Mouse (Mus musculus) midbrain, embryonic 12.5 days (tissue): ENCODE measurements around the gene Olfr824. TPM values are rescaled to one million over a fixed set of nuclear protein-coding genes. Genes with fewer than 3 reads are reported as not detected.
"Not testable (repeated sequence)": the region's sequence is repeated elsewhere in the genome, so short reads cannot be mapped to it uniquely, and the experiment has no call there.

ENCODE experiments used
- ATAC-seq: fragments of 200-750 bp; cut with Nextera tagmentation; 2 replicates; pipeline ENCODE4 v1.8.0; 2017; ENCODE audit warnings: low read depth, moderate TSS enrichment, moderate library complexity; ENCODE audit not compliant: low FRiP score
- H3K27ac ChIP-seq: fragments of 300-500 bp; sonication (generic); replicated peaks from 2 replicates; pipeline ENCODE4 v1.5.1; 2016; ENCODE audit warnings: mild to moderate bottlenecking
- H3K27me3 ChIP-seq: fragments of 300-500 bp; sonication (generic); 2 replicates; pipeline ENCODE4 v1.6.1; 2016; ENCODE audit warnings: mild to moderate bottlenecking
- H3K36me3 ChIP-seq: fragments of 300-500 bp; sonication (generic); 2 replicates; pipeline ENCODE4 v1.6.1; 2016
- H3K4me1 ChIP-seq: fragments of 300-500 bp; sonication (generic); 2 replicates; pipeline ENCODE4 v1.6.1; 2016
- H3K4me2 ChIP-seq: fragments of 300-500 bp; sonication (generic); replicated peaks from 2 replicates; pipeline ENCODE4 v1.6.1; 2016; ENCODE audit warnings: mild to moderate bottlenecking, moderate library complexity
- H3K4me3 ChIP-seq: fragments of 300-500 bp; sonication (generic); 2 replicates; pipeline ENCODE4 v1.5.1; 2016; ENCODE audit warnings: mild to moderate bottlenecking
- H3K9ac ChIP-seq: fragments of 300-500 bp; sonication (generic); replicated peaks from 2 replicates; pipeline ENCODE4 v1.6.1; 2016; ENCODE audit warnings: mild to moderate bottlenecking, moderate library complexity
- H3K9me3 ChIP-seq: fragments of 300-500 bp; sonication (generic); 2 replicates; pipeline ENCODE4 v1.6.1; 2016; ENCODE audit warnings: mild to moderate bottlenecking
- WGBS: fragments of 180-500 bp; shearing (Covaris S2); methylation state at CpG from one replicate; pipeline ENCODE4 v1.1.7; 2016; 5-methylcytosine and 5-hydroxymethylcytosine counted together
- polyA plus RNA-seq: library from polyadenylated mRNA; unstranded; fragments of >200 nt; fragmentation: Nextera tagmentation; extraction: Ambion mirVana; gene quantifications from 2 replicates; pipeline ENCODE4 v1.2.1, GENCODE M21; 2016

Olfr824 gene
- polyA plus RNA-seq, result not detected in 2 replicates

GRCm38 (mm10) chr10:130129900-130130299 is at the start of gene Olfr824:
Olfr824 (minus strand) TSS chr10:130130000.
- H3K36me3 ChIP-seq, ATAC-seq, H3K9ac ChIP-seq: not testable (repeated sequence)

GRCm38 (mm10) chr10:130166666-130167065 is 36.9 kb upstream of the Olfr824 start, which contains the start of gene Olfr825:
Olfr825 (minus strand) TSS chr10:130166766.
- no peak for ATAC-seq
- Histone ChIP-seq H3K9ac (no peak within 1 kb of the TSS), H3K4me2 (no peak within 1 kb of the TSS), H3K36me3 (no peaks in the 10 kb centered on the region), H3K4me3 (no peak within 1 kb of the TSS), H3K9me3 (no peaks in the 10 kb centered on the region), H3K27ac (no peak within 1 kb of the TSS), H3K4me1 (no peaks in the 10 kb centered on the region), H3K27me3 (no peaks in the 10 kb centered on the region)

More at GRCm38 (mm10) chr10:130129900-130130299, at the start of gene Olfr824:
- H3K4me2 ChIP-seq, H3K27me3 ChIP-seq, H3K9me3 ChIP-seq, H3K27ac ChIP-seq, H3K4me3 ChIP-seq, H3K4me1 ChIP-seq: not testable (repeated sequence)

- H3K27ac ChIP-seq, result no peak overlapping the region
- H3K4me3 ChIP-seq, result no peak overlapping the region
- H3K9ac ChIP-seq, result no peak overlapping the region
- no peaks in the 10 kb centered on the region for H3K36me3 ChIP-seq
- H3K27me3 ChIP-seq, result no peaks in the 10 kb centered on the region
- no peak for ATAC-seq
- no peaks in the 10 kb centered on the region for H3K9me3 ChIP-seq
- H3K4me2 ChIP-seq, result no peak overlapping the region
- no peaks in the 10 kb centered on the region for H3K4me1 ChIP-seq
Measured at GRCm38 (mm10) chr10:130165196-130165595, 35.4 kb upstream of the Olfr824 start.

- H3K4me2 ChIP-seq, result no peak overlapping the region
- H3K4me3 ChIP-seq, result no peak overlapping the region
- H3K27me3 ChIP-seq, result no peaks in the 10 kb centered on the region
- H3K36me3 ChIP-seq, result no peaks in the 10 kb centered on the region
- no peak overlapping the region for H3K9ac ChIP-seq
- H3K27ac ChIP-seq, result no peak overlapping the region
- no peak for ATAC-seq
- H3K9me3 ChIP-seq, result no peaks in the 10 kb centered on the region
- H3K4me1 ChIP-seq, result no peaks in the 10 kb centered on the region
- WGBS, result 85% methylated on average over 5 of the region's 5 CpGs
Measured at GRCm38 (mm10) chr10:130144121-130144520, 14.3 kb upstream of the Olfr824 start.

GRCm38 (mm10) chr10:130142481-130142880 is 12.7 kb upstream of the Olfr824 start:
- not testable (repeated sequence) for H3K4me1 ChIP-seq, H3K27me3 ChIP-seq, H3K9me3 ChIP-seq, H3K9ac ChIP-seq, H3K4me2 ChIP-seq, H3K4me3 ChIP-seq, ATAC-seq, H3K27ac ChIP-seq, H3K36me3 ChIP-seq
- WGBS, result 80% methylated on average over 5 of the region's 5 CpGs

- Histone ChIP-seq H3K27me3 (no peaks in the 10 kb centered on the region), H3K4me1 (no peaks in the 10 kb centered on the region), H3K27ac (no peak overlapping the region), H3K9me3 (no peaks in the 10 kb centered on the region), H3K4me2 (no peak overlapping the region), H3K9ac (no peak overlapping the region), H3K4me3 (no peak overlapping the region), H3K36me3 (no peaks in the 10 kb centered on the region)
- ATAC-seq, result no peak
Measured at GRCm38 (mm10) chr10:130134811-130135210, 5.0 kb upstream of the Olfr824 start.

- 45% methylated on average over 3 of the region's 3 CpGs for WGBS
- not testable (repeated sequence) for H3K36me3 ChIP-seq, ATAC-seq, H3K27ac ChIP-seq, H3K27me3 ChIP-seq, H3K4me1 ChIP-seq, H3K4me3 ChIP-seq, H3K9me3 ChIP-seq, H3K4me2 ChIP-seq, H3K9ac ChIP-seq
Measured at GRCm38 (mm10) chr10:130116045-130116444, 13.8 kb downstream of the Olfr824 start.

- not testable (repeated sequence) for H3K36me3 ChIP-seq, H3K4me1 ChIP-seq
- 89% methylated on average over 1 of the region's 1 CpGs for WGBS
Measured at GRCm38 (mm10) chr10:130115283-130115682, 14.5 kb downstream of the Olfr824 start, which contains the start of gene Olfr823. Olfr823 (minus strand) TSS chr10:130115383.

GRCm38 (mm10) chr10:130096104-130096503 is 33.7 kb downstream of the Olfr824 start:
- H3K9me3 ChIP-seq, result no peaks in the 10 kb centered on the region
- no peaks in the 10 kb centered on the region for H3K4me1 ChIP-seq
- H3K9ac ChIP-seq, result no peak overlapping the region
- no peak overlapping the region for H3K4me3 ChIP-seq
- ATAC-seq, result no peak
- no peaks in the 10 kb centered on the region for H3K27me3 ChIP-seq
- H3K4me2 ChIP-seq, result no peak overlapping the region
- H3K36me3 ChIP-seq, result no peaks in the 10 kb centered on the region
- H3K27ac ChIP-seq, result no peak overlapping the region

More at GRCm38 (mm10) chr10:130115283-130115682, 14.5 kb downstream of the Olfr824 start, which contains the start of gene Olfr823:
- not testable (repeated sequence) for H3K4me2 ChIP-seq, H3K27me3 ChIP-seq, H3K9ac ChIP-seq, H3K4me3 ChIP-seq, H3K27ac ChIP-seq, H3K9me3 ChIP-seq, ATAC-seq

- no peaks in the 10 kb centered on the region for H3K4me1 ChIP-seq
- no peak overlapping the region for H3K27ac ChIP-seq
- 27% methylated on average over 5 of the region's 5 CpGs for WGBS
- no peaks in the 10 kb centered on the region for H3K9me3 ChIP-seq
- peak; percentile 66 for ATAC-seq
- no peak overlapping the region for H3K9ac ChIP-seq
- H3K27me3 ChIP-seq, result no peaks in the 10 kb centered on the region
- H3K4me3 ChIP-seq, result no peak overlapping the region
- H3K36me3 ChIP-seq, result no peaks in the 10 kb centered on the region
- no peak overlapping the region for H3K4me2 ChIP-seq
Measured at GRCm38 (mm10) chr10:130092838-130093440, 36.9 kb downstream of the Olfr824 start.

Other genes with a start within 250 kb of the Olfr824 start
- gene Olfr815, start 224.1 kb downstream of the Olfr824 start, polyA plus RNA-seq, result not detected in 2 replicates
- gene Olfr816, start 214.4 kb downstream of the Olfr824 start, polyA plus RNA-seq, result not detected in 2 replicates
- gene Olfr818, start 180.9 kb downstream of the Olfr824 start, polyA plus RNA-seq, result not detected in 2 replicates
- gene Olfr819, start 162.7 kb downstream of the Olfr824 start, polyA plus RNA-seq, result not detected in 2 replicates
- gene Olfr247, start 153.9 kb downstream of the Olfr824 start, polyA plus RNA-seq, result not detected in 2 replicates
- not detected in 2 replicates for gene Gm10310, start 144.9 kb downstream of the Olfr824 start, polyA plus RNA-seq
- not detected in 2 replicates for gene Olfr820, start 117.4 kb downstream of the Olfr824 start, polyA plus RNA-seq
- not detected in 2 replicates for gene Olfr821, start 99.7 kb downstream of the Olfr824 start, polyA plus RNA-seq
- gene Olfr822, start 58.8 kb downstream of the Olfr824 start, polyA plus RNA-seq, result not detected in 2 replicates
- gene Olfr823, start 14.6 kb downstream of the Olfr824 start, polyA plus RNA-seq, result not detected in 2 replicates
- not detected in 2 replicates for gene Olfr825, start 36.8 kb upstream of the Olfr824 start, polyA plus RNA-seq
- gene Olfr826, start 54.2 kb upstream of the Olfr824 start, polyA plus RNA-seq, result not detected in 2 replicates
- not detected in 2 replicates for gene Olfr827, start 84.4 kb upstream of the Olfr824 start, polyA plus RNA-seq
- 11.6 and 14.8 TPM in 2 replicates for gene Neurod4, start 150.2 kb upstream of the Olfr824 start, polyA plus RNA-seq
- not detected in 2 replicates for gene Tespa1, start 192.9 kb upstream of the Olfr824 start, polyA plus RNA-seq